Mouse (Mus musculus): ENCODE data around the gene Rab9b. TPM values are rescaled to one million over a fixed set of nuclear protein-coding genes. Genes with fewer than 3 reads are reported as not detected.
A peak's percentile ranks its signal among the peaks of the same experiment; 100 is the strongest.

Rab9b gene
- polyA plus RNA-seq (2012; rRNA removed): 6.7 and 8.9 TPM in 2 replicates

- DNase-seq (ENCODE audit: extremely low spot score in 1 of 2, low spot score in 1 of 2): peak; percentile 24 to 65
These were observed at the start of gene Rab9b for GRCm38 (mm10) chrX:136868061-136869040. Rab9b (minus strand) TSS chrX:136868755.

DNA sequence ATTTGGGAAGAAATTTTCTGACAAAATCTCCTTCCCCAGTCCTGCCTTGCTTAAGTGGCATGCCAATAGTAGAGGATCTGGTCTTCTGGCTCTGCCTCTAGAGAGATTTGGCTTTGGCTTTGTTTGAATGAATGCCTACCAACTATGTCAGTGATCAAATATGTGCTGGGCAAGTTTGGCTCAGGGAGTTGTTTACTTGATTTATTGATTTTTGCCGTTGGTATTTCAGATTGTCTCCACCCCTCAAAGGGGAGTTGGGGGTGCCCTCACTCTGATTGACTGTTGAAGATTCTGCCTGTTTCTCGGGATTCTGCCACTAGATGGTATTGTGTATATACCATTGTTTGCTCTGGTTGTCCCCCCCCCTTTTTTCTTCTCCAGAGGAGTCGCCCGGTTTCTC lies 35.8 kb upstream of the Rab9b start:
- DNase-seq (ENCODE audit: extremely low spot score in 1 of 2, low spot score in 1 of 2): no peak

DNA sequence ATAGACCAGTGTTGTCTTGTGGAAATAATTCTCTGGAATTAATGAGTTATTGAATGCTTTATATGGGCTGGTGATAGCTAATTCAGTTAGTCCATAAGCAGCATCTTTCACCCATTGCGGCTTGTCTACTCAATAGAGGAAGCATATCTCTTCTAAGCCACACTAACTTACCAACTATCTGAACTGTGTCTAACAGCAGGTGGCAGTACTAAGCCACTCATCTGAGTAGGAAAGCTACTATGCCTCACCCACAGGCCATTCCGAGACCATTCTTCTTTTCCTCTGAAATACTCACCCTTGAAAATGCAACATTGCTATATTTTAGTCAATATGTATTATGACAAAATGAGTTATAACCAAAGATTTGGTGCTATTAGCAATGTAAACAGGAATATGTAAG lies 27.2 kb upstream of the Rab9b start:
- DNase-seq (ENCODE audit: extremely low spot score in 1 of 2, low spot score in 1 of 2): peak; percentile 1 to 52

DNA sequence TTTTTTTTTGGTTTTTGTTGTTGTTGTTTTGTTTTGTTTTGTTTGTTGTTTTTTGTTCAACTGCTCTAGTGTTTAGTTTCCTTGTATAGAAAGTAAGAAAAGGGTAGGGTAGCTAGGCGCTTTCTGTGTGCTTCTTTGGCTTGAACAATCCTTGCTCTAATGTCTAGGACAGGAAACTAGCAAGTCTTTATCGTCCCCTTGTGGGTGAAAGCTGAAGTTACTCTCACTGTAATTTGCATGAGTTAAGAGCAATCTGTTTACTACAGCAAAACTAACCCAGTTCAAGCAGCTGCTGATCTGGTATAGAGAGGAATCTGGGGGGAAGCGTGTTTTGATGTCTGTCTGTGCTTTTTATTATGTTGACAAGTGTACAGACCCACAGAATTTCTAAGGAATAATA lies 18.3 kb downstream of the Rab9b start:
- DNase-seq (ENCODE audit: extremely low spot score in 1 of 2, low spot score in 1 of 2): no peak

- DNase-seq (ENCODE audit: extremely low spot score in 1 of 2, low spot score in 1 of 2): no peak
These were observed 39.9 kb downstream of the Rab9b start for GRCm38 (mm10) chrX:136828610-136829009.

- peak in 1 of 2 experiments; percentile 31 for DNase-seq (ENCODE audit: extremely low spot score in 1 of 2, low spot score in 1 of 2)
These were observed 43.5 kb downstream of the Rab9b start for GRCm38 (mm10) chrX:136825016-136825415.

- no peak for DNase-seq (ENCODE audit: extremely low spot score in 1 of 2, low spot score in 1 of 2)
These were observed 46.2 kb downstream of the Rab9b start, which contains the start of gene Plp1 for GRCm38 (mm10) chrX:136822371-136822770. Plp1 (plus strand) TSS chrX:136822671.

- DNase-seq (ENCODE audit: extremely low spot score in 1 of 2, low spot score in 1 of 2): peak; percentile 53 to 88
These were observed 48.3 kb downstream of the Rab9b start for GRCm38 (mm10) chrX:136820250-136820649.

DNA sequence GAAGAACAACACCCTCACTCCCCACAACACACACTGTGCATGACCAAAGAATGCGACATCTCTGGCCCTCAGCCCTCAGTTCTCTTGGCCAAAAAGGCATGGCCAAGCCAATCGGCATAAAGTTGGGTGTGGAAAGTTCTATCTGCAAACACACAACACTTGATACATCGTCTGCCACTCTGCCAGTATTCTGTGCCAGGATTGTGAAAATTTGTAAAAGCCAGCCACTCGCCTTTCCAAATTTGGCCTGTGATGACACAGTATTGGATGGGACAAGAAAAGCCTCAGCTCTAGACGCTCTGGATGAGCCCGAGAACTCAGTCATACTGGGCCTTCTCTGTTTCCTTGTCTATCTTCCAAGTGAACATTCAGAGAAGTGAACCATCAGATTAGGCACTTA lies 48.8 kb downstream of the Rab9b start:
- DNase-seq (ENCODE audit: extremely low spot score in 1 of 2, low spot score in 1 of 2): no peak

Other genes starting within 250 kb of the Rab9b start
- gene Tceal1, start 160.8 kb downstream of the Rab9b start, polyA plus RNA-seq (2012; rRNA removed): 17.2 and 20.2 TPM in 2 replicates
- 282 and 312 TPM in 2 replicates for gene Morf4l2, start 125.1 kb downstream of the Rab9b start, polyA plus RNA-seq (2012; rRNA removed)
- gene Glra4, start 88.6 kb downstream of the Rab9b start, polyA plus RNA-seq (2012; rRNA removed): 1.3 and 1.7 TPM in 2 replicates
- 853 and 972 TPM in 2 replicates for gene Plp1, start 46.1 kb downstream of the Rab9b start, polyA plus RNA-seq (2012; rRNA removed)
- not detected in 2 replicates for gene H2bfm, start 58.6 kb upstream of the Rab9b start, polyA plus RNA-seq (2012; rRNA removed)
- gene Tmsb15b2, start 106.7 kb upstream of the Rab9b start, polyA plus RNA-seq (2012; rRNA removed): 22.5 and 30.0 TPM in 2 replicates
- gene Tmsb15l, start 108.1 kb upstream of the Rab9b start, polyA plus RNA-seq (2012; rRNA removed): 5.9 and 9.5 TPM in 2 replicates
- gene Tmsb15b1, start 108.1 kb upstream of the Rab9b start, polyA plus RNA-seq (2012; rRNA removed): 11.7 and 14.2 TPM in 2 replicates
- 205 and 258 TPM in 2 replicates for gene Zcchc18, start 124.4 kb upstream of the Rab9b start, polyA plus RNA-seq (2012; rRNA removed)
- gene Slc25a53, start 169.5 kb upstream of the Rab9b start, polyA plus RNA-seq (2012; rRNA removed): 22.3 and 28.7 TPM in 2 replicates
- 3.4 TPM in 2 replicates for gene Fam199x, start 180.8 kb upstream of the Rab9b start, polyA plus RNA-seq (2012; rRNA removed)

Measured in frontal cortex, adult 2 months (tissue).